Mouse (Mus musculus) spleen, adult 2 months (tissue): ENCODE measurements at regions not wholly inside any gene's neighbourhood (a gene's known extent, or its start where the extent isn't known, plus 50 kb on each side); places are given as distances from the start of the nearest gene placed in this dataset.

Source experiments
- CTCF ChIP-seq: fragments of 200-500 bp; IDR thresholded peaks from 2 replicates; pipeline ENCODE4 v1.5.1; 2011; ENCODE audit warnings: mild to moderate bottlenecking, inconsistent platforms; ENCODE audit not compliant: insufficient read depth, insufficient read length, insufficient replicate concordance; ENCODE audit errors: extremely low read depth
- POLR2A ChIP-seq: fragments of 200-500 bp; IDR thresholded peaks from 2 replicates; pipeline ENCODE4 v1.6.1; 2011; ENCODE audit warnings: low read depth, low read length, inconsistent platforms

- no peak for TF ChIP-seq CTCF
- no peak for TF ChIP-seq POLR2A
These were observed 279.0 kb downstream of the Gm49356 start for GRCm38 (mm10) chr15:59167937-59168659.
